Mouse (Mus musculus) MEL (cell line): ENCODE data around the gene Cd5. TPM values are rescaled to one million over a fixed set of nuclear protein-coding genes. Genes with fewer than 3 reads are reported as not detected.

ENCODE experiments used
- DNase-seq: peaks from one replicate; pipeline ENCODE4 v3.0.0; 2011; ENCODE audit warnings: low read depth, low spot score
- H3K27ac ChIP-seq: 2 replicates; pipeline ENCODE4 v1.5.1; 2012; ENCODE audit warnings: low read depth, mild to moderate bottlenecking, control low read depth, low read length, moderate library complexity; ENCODE audit not compliant: control insufficient read depth
- H3K27me3 ChIP-seq, 2 experiments: fragments of 150-350 bp in 1 of 2; sonication (generic) in 1 of 2; 2 replicates each; pipeline ENCODE4 v1.6.1; 2012; ENCODE audit warnings: low read length in 2 of 2, mild to moderate bottlenecking in 2 of 2, improper control_type of control experiment in 1 of 2, moderate library complexity in 1 of 2; ENCODE audit not compliant: insufficient read depth in 2 of 2, control insufficient read depth in 1 of 2
- H3K36me3 ChIP-seq, 2 experiments: 2 replicates each; pipeline ENCODE4 v1.6.1; 2012 to 2014; ENCODE audit warnings: low read length in 2 of 2, improper control_type of control experiment in 1 of 2, inconsistent platforms in 1 of 2, mild to moderate bottlenecking in 1 of 2; ENCODE audit not compliant: insufficient read depth in 2 of 2, control insufficient read depth in 1 of 2
- H3K4me1 ChIP-seq, 2 experiments: fragments of 150-350 bp in 1 of 2; sonication (generic) in 1 of 2; 2 replicates each; pipeline ENCODE4 v1.6.1; 2012; ENCODE audit warnings: low read length in 2 of 2, improper control_type of control experiment in 1 of 2, mild to moderate bottlenecking in 1 of 2; ENCODE audit not compliant: insufficient read depth in 2 of 2, control insufficient read depth in 1 of 2
- H3K4me3 ChIP-seq, 2 experiments: fragments of 150-350 bp in 1 of 2; sonication (generic) in 1 of 2; 2 replicates each; pipeline ENCODE4 v1.5.1; 2012; ENCODE audit warnings: low read depth in 2 of 2, low read length in 2 of 2, mild to moderate bottlenecking in 2 of 2, moderate library complexity in 2 of 2, control low read depth in 1 of 2, improper control_type of control experiment in 1 of 2; ENCODE audit not compliant: control insufficient read depth in 1 of 2, insufficient read depth in 1 of 2
- H3K79me2 ChIP-seq: 2 replicates; pipeline ENCODE4 v1.6.1; 2012; ENCODE audit warnings: mild to moderate bottlenecking, low read length, moderate library complexity; ENCODE audit not compliant: control insufficient read depth, poor library complexity, insufficient read depth
- H3K9ac ChIP-seq: 2 replicates; pipeline ENCODE4 v1.6.1; 2012; ENCODE audit warnings: low read depth, mild to moderate bottlenecking, control low read depth, low read length, moderate library complexity; ENCODE audit not compliant: control insufficient read depth, poor library complexity, severe bottlenecking
- H3K9me3 ChIP-seq: fragments of 150-350 bp; sonication (generic); replicated peaks from 2 replicates; pipeline ENCODE4 v1.6.1; 2012; ENCODE audit warnings: mild to moderate bottlenecking, low read length, improper control_type of control experiment, moderate library complexity; ENCODE audit not compliant: insufficient read depth
- CHD2 ChIP-seq: IDR thresholded peaks from 2 replicates; pipeline ENCODE4 v1.6.1; 2011; ENCODE audit warnings: low read length, improper control_type of control experiment
- E2F4 ChIP-seq: IDR thresholded peaks from 2 replicates; pipeline ENCODE4 v1.6.1; 2011; ENCODE audit warnings: low read depth, low read length, improper control_type of control experiment, borderline replicate concordance
- ELF1 ChIP-seq: IDR thresholded peaks from 2 replicates; pipeline ENCODE4 v1.6.1; 2014; ENCODE audit warnings: low read depth, mild to moderate bottlenecking, inconsistent platforms, low read length, improper control_type of control experiment, moderate library complexity
- EP300 ChIP-seq, 2 experiments: IDR thresholded peaks; 2 replicates each; pipeline ENCODE4 v1.6.1; 2011; ENCODE audit warnings: improper control_type of control experiment in 2 of 2, low read length in 2 of 2, low read depth in 1 of 2, mild to moderate bottlenecking in 1 of 2
- GATA1 ChIP-seq: IDR thresholded peaks from 2 replicates; pipeline ENCODE4 v1.6.1; 2011; ENCODE audit warnings: low read depth, low read length, improper control_type of control experiment
- HCFC1 ChIP-seq: IDR thresholded peaks from 2 replicates; pipeline ENCODE4 v1.6.1; 2012; ENCODE audit warnings: low read depth, mild to moderate bottlenecking, inconsistent platforms, low read length, improper control_type of control experiment, moderate library complexity
- JUND ChIP-seq: IDR thresholded peaks from 2 replicates; pipeline ENCODE4 v1.6.1; 2011; ENCODE audit warnings: low read depth, mild to moderate bottlenecking, improper control_type of control experiment, low read length
- MAFK ChIP-seq: IDR thresholded peaks from 2 replicates; pipeline ENCODE4 v1.6.1; 2011; ENCODE audit warnings: low read depth, mild to moderate bottlenecking, low read length, improper control_type of control experiment, borderline replicate concordance
- MXI1 ChIP-seq: IDR thresholded peaks from 2 replicates; pipeline ENCODE4 v1.6.1; 2011; ENCODE audit warnings: mild to moderate bottlenecking, low read depth, low read length, improper control_type of control experiment
- MYC ChIP-seq: IDR thresholded peaks from 2 replicates; pipeline ENCODE4 v1.6.1; 2011; ENCODE audit warnings: low read depth, mild to moderate bottlenecking, low read length, improper control_type of control experiment, moderate library complexity
- NELFE ChIP-seq: IDR thresholded peaks from 2 replicates; pipeline ENCODE4 v1.6.1; 2011; ENCODE audit warnings: low read depth, low read length, improper control_type of control experiment
- POLR2A ChIP-seq, 2 experiments: IDR thresholded peaks; 2 replicates each; pipeline ENCODE4 v1.6.1; 2011 to 2012; ENCODE audit warnings: low read length in 2 of 2, mild to moderate bottlenecking in 2 of 2, control low read depth in 1 of 2, improper control_type of control experiment in 1 of 2, low read depth in 1 of 2, moderate library complexity in 1 of 2; ENCODE audit not compliant: control insufficient read depth in 1 of 2, insufficient read depth in 1 of 2, poor library complexity in 1 of 2
- POLR2AphosphoS2 ChIP-seq: IDR thresholded peaks from 2 replicates; pipeline ENCODE4 v1.6.1; 2011; ENCODE audit warnings: low read length, improper control_type of control experiment
- POLR2AphosphoS5 ChIP-seq: IDR thresholded peaks from 2 replicates; pipeline ENCODE4 v1.6.1; 2012; ENCODE audit warnings: low read depth, borderline replicate concordance, mild to moderate bottlenecking, inconsistent platforms, low read length, moderate library complexity, mixed read lengths
- RCOR1 ChIP-seq: IDR thresholded peaks from 2 replicates; pipeline ENCODE4 v1.6.1; 2012; ENCODE audit warnings: low read depth, mild to moderate bottlenecking, inconsistent platforms, low read length, improper control_type of control experiment
- SIN3A ChIP-seq: IDR thresholded peaks from 2 replicates; pipeline ENCODE4 v1.6.1; 2012; ENCODE audit warnings: low read length, improper control_type of control experiment, inconsistent platforms
- SMC3 ChIP-seq: IDR thresholded peaks from 2 replicates; pipeline ENCODE4 v1.6.1; 2011; ENCODE audit warnings: low read depth, low read length, improper control_type of control experiment
- TAL1 ChIP-seq: IDR thresholded peaks from 2 replicates; pipeline ENCODE4 v1.6.1; 2012; ENCODE audit warnings: mild to moderate bottlenecking, inconsistent platforms, low read length, moderate library complexity, mixed read lengths
- TBP ChIP-seq: IDR thresholded peaks from 2 replicates; pipeline ENCODE4 v1.8.0; 2011; ENCODE audit warnings: low read depth, low read length, improper control_type of control experiment
- TCF12 ChIP-seq: IDR thresholded peaks from 2 replicates; pipeline ENCODE4 v1.6.1; 2014; ENCODE audit warnings: low read depth, mild to moderate bottlenecking, inconsistent platforms, low read length, improper control_type of control experiment, moderate library complexity
- UBTF ChIP-seq: IDR thresholded peaks from 2 replicates; pipeline ENCODE4 v1.6.1; 2012; ENCODE audit warnings: low read depth, mild to moderate bottlenecking, inconsistent platforms, low read length, improper control_type of control experiment, moderate library complexity, borderline replicate concordance; ENCODE audit not compliant: insufficient read depth
- ZKSCAN1 ChIP-seq: IDR thresholded peaks from 2 replicates; pipeline ENCODE4 v1.6.1; 2012; ENCODE audit warnings: low read depth, mild to moderate bottlenecking, inconsistent platforms, low read length, improper control_type of control experiment, moderate library complexity
- ZMIZ1 ChIP-seq: IDR thresholded peaks from 2 replicates; pipeline ENCODE4 v1.6.1; 2012; ENCODE audit warnings: low read depth, mild to moderate bottlenecking, inconsistent platforms, low read length, improper control_type of control experiment, moderate library complexity
- ZNF384 ChIP-seq: IDR thresholded peaks from 2 replicates; pipeline ENCODE4 v1.6.1; 2012; ENCODE audit warnings: low read depth, mild to moderate bottlenecking, inconsistent platforms, low read length, improper control_type of control experiment
- polyA plus RNA-seq, 2 experiments: library from polyadenylated mRNA; stranded (reverse) in 1 of 2; unstranded in 1 of 2; fragments of >175 nt in 1 of 2; fragments of >200 nt in 1 of 2; gene quantifications; 2 replicates each; pipeline versions ENCODE4 v1.2.1 to v1.2.4; 2012; ENCODE audit warnings: low replicate concordance in 2 of 2, low read depth in 1 of 2; ENCODE audit not compliant: insufficient read length in 2 of 2, insufficient read depth in 1 of 2, missing spikeins in 1 of 2
- total RNA-seq: library from RNA; depleted of rRNA; stranded (reverse); fragments of 300-350 nt; gene quantifications from 2 replicates; pipeline ENCODE4 v1.2.3, GENCODE M21; 2012

Cd5 gene
- total and polyA plus RNA-seq, 3 experiments = not detected

DNA sequence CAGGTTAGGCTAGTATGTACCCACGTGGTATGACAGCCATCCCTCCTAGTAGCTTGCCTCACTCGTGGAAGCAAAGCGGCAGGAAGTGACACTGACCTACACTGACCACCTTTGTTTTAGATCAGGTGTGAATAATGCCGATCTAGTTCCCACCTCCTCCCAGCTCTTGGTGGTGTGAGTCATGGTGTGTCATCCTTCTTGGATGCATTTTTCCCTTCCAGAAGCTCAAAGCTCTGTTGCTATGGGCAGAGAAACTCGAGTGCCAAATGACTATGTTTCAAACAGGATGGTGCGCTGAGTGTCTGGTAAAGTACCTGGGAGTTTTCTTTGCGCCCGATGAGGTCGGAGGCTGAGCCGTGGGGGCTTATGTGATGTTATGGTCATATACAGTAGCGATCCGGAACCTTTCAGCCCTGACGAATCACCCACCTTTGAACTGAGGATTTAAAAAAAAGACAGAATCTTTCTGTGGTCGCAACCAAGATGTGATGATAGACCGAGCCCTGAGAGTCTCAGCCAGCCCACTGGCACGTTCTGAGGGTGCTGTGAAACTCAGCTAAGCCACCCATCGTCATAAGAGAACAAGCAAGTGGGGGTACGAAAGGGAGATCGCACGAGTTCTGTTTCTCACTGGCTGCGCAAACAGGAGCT is 24.7 kb upstream of the Cd5 start:
- no peak overlapping the region for H3K9ac ChIP-seq
- no peak for DNase-seq
- H3K27me3 ChIP-seq = peaks cover 0 to 6% of the 10 kb centered on the region in 2 experiments; a peak in 2 of 4 replicates
- no peaks in the 10 kb centered on the region for H3K79me2 ChIP-seq
- no peaks in the 10 kb centered on the region for H3K4me1 ChIP-seq
- H3K36me3 ChIP-seq = no peaks in the 10 kb centered on the region
- no peaks in the 10 kb centered on the region for H3K9me3 ChIP-seq
- H3K4me3 ChIP-seq = no peak overlapping the region
- TF ChIP-seq TCF12 (no peak), MYC (no peak), E2F4 (no peak), POLR2A (IDR thresholded peaks at IDR 0.05; ENCODE audit: control insufficient read depth in 1 of 2, insufficient read depth in 1 of 2, low read depth in 1 of 2, low read length in 2 of 2, poor library complexity in 1 of 2) (no peak), SIN3A (no peak), ZMIZ1 (no peak), NELFE (no peak), MXI1 (no peak), POLR2AphosphoS2 (no peak), EP300 (IDR thresholded peaks at IDR 0.05; ENCODE audit: low read depth in 1 of 2, low read length in 2 of 2) (no peak)
- H3K27ac ChIP-seq = no peak overlapping the region

DNA sequence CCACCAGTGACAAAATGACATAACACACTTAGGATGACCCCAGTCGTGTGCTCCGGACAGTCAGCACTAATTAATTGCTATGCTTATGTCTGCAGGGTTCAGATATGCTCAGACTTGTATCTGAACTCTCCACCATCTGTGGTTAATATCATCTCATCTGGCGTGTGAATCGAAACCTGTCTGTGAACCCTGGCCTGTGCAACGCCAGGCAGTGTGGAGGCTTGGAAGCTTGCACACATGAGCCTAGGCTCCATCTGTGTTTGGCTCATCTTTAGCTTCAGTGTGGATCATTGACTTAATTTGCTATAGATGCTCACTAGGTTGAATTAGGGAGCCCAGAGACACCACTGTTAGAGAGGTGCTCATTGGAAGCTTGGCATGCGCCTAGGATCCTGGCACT is 23.7 kb upstream of the Cd5 start:
- TF ChIP-seq ZKSCAN1 (no peak), TBP (no peak), ELF1 (no peak), TCF12 (no peak), UBTF (no peak), ZMIZ1 (no peak), HCFC1 (no peak), ZNF384 (no peak), POLR2A (IDR thresholded peaks at IDR 0.05; ENCODE audit: control insufficient read depth in 1 of 2, insufficient read depth in 1 of 2, low read depth in 1 of 2, low read length in 2 of 2, poor library complexity in 1 of 2) (no peak), GATA1 (no peak), SIN3A (no peak), MAFK (no peak), JUND (no peak), POLR2AphosphoS5 (no peak), SMC3 (no peak), POLR2AphosphoS2 (no peak), RCOR1 (no peak), E2F4 (no peak), TAL1 (no peak), CHD2 (no peak)
- Histone ChIP-seq H3K9ac (no peak overlapping the region), H3K27me3 (peaks cover 0 to 6% of the 10 kb centered on the region in 2 experiments; a peak in 2 of 4 replicates), H3K4me1 (no peaks in the 10 kb centered on the region), H3K36me3 (no peaks in the 10 kb centered on the region), H3K9me3 (no peaks in the 10 kb centered on the region), H3K27ac (no peak overlapping the region), H3K4me3 (no peak overlapping the region), H3K79me2 (no peaks in the 10 kb centered on the region)
- DNase-seq = no peak
